Mouse (Mus musculus): ENCODE data around the gene Gm20532. TPM values are rescaled to one million over a fixed set of nuclear protein-coding genes. Genes with fewer than 3 reads are reported as not detected.

Gm20532 gene
- polyA plus RNA-seq (2015; fragmentation: Nextera tagmentation; extraction: Ambion mirVana) = not detected in 2 replicates

DNA sequence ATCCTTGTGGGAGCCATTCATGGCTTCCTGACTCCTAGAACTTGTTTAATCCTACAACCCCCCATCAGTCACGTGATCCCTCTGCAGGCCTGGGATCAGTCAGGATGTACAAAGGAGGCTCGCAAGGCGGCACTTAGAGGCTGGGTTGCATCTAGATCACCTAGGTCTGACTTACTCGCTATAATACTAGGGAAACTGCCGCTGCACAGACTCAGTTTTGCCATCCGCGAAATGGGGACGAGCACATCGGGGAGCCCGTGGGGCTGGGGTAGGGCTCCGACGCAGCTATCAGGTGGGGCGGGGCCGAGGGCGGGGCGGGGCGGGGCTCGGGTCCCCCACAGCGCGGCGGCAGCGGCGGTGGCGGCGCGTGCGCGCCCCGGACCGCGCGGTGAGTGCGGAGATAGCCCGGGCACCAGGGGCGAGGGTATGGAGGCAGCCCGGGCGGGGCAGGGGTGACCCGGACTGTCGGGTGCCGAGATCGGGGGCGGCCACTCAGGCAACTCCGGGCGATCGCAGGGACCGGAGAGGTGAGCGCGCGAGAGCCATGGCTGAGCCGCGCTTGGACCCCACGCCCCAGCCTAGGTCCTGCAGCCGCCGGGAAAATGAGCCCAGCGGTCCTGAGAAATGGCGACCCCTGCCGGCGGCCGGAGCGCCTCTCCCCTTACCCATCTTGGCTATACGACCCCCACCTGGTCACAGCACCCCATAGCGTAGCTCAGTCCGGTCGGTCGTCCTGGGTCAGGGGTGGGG is at the start of gene Gm20532:
TSS of gene Gm20532 (plus strand) at position 346 of the 750 bp plus-strand sequence.
- Histone ChIP-seq H3K27me3 (no peaks in the 10 kb centered on the region), H3K9me3 (no peaks in the 10 kb centered on the region), H3K4me2 (peak within 1 kb of the TSS; percentile 83), H3K4me1 (peaks cover 15% of the 10 kb centered on the region), H3K4me3 (peak within 1 kb of the TSS; percentile 65), H3K36me3 (no peaks in the 10 kb centered on the region), H3K27ac (peak within 1 kb of the TSS; percentile 76), H3K9ac (peak within 1 kb of the TSS; percentile 78)
- WGBS = under 1% methylated on average over 64 of the region's 65 CpGs
- ATAC-seq (ENCODE audit: insufficient number of reproducible peaks, insufficient read depth, low FRiP score, low TSS enrichment, low read depth) = peak; percentile 59

- no peak overlapping the region for H3K27ac ChIP-seq
- H3K4me1 ChIP-seq = peaks cover 21% of the 10 kb centered on the region
- no peak for ATAC-seq (ENCODE audit: insufficient number of reproducible peaks, insufficient read depth, low FRiP score, low TSS enrichment, low read depth)
- 55% methylated on average over 2 of the region's 2 CpGs for WGBS
- H3K36me3 ChIP-seq = no peaks in the 10 kb centered on the region
- H3K4me3 ChIP-seq = no peak overlapping the region
- no peaks in the 10 kb centered on the region for H3K9me3 ChIP-seq
- H3K4me2 ChIP-seq = no peak overlapping the region
- no peaks in the 10 kb centered on the region for H3K27me3 ChIP-seq
- no peak overlapping the region for H3K9ac ChIP-seq
These were observed 46.9 kb upstream of the Gm20532 start for GRCm38 (mm10) chr2:26539516-26539915.

DNA sequence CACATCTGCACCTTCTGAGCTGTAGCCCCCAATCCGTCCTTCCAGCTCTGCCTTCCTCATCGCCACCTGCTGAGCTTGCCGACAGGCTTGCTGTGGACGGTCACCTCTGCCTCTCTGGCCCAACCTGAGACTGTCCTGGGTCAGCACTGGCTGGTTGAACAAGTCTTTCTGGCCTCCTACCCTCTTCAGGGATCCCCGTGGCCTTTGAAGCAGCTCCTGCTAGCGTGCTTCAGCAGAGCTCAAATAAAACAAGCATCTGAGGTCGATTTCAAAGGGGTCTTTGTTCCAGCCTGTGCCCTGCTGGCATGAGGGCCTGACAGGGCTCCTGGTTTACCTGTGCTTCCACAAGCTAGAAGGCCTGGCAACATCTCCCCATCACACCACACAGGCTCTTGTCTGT is 45.7 kb upstream of the Gm20532 start:
- Histone ChIP-seq H3K9me3 (no peaks in the 10 kb centered on the region), H3K4me1 (peaks cover 16% of the 10 kb centered on the region), H3K4me2 (no peak overlapping the region), H3K36me3 (no peaks in the 10 kb centered on the region), H3K27me3 (no peaks in the 10 kb centered on the region), H3K9ac (no peak overlapping the region), H3K27ac (peak overlapping the region; percentile 64; the same call in 1 of the 2 replicates), H3K4me3 (no peak overlapping the region)
- WGBS = 35% methylated on average over 7 of the region's 7 CpGs
- no peak for ATAC-seq (ENCODE audit: insufficient number of reproducible peaks, insufficient read depth, low FRiP score, low TSS enrichment, low read depth)

- H3K9ac ChIP-seq = 0 out of 2 replicates have a peak overlapping the region, but pooled peaks have one; percentile 21
- H3K27me3 ChIP-seq = no peaks in the 10 kb centered on the region
- H3K4me1 ChIP-seq = peaks cover 16% of the 10 kb centered on the region
- WGBS = 35% methylated on average over 9 of the region's 9 CpGs
- H3K4me3 ChIP-seq = no peak overlapping the region
- 0 out of 2 replicates have a peak overlapping the region, but pooled peaks have one; percentile 28 for H3K27ac ChIP-seq
- H3K36me3 ChIP-seq = no peaks in the 10 kb centered on the region
- ATAC-seq (ENCODE audit: insufficient number of reproducible peaks, insufficient read depth, low FRiP score, low TSS enrichment, low read depth) = no peak
- H3K9me3 ChIP-seq = no peaks in the 10 kb centered on the region
- H3K4me2 ChIP-seq = no peak overlapping the region
These were observed 45.1 kb upstream of the Gm20532 start for GRCm38 (mm10) chr2:26541258-26541910.

- 53% methylated on average over 4 of the region's 4 CpGs for WGBS
- no peaks in the 10 kb centered on the region for H3K36me3 ChIP-seq
- H3K4me3 ChIP-seq = no peak overlapping the region
- no peak overlapping the region for H3K9ac ChIP-seq
- H3K4me2 ChIP-seq = no peak overlapping the region
- no peak for ATAC-seq (ENCODE audit: insufficient number of reproducible peaks, insufficient read depth, low FRiP score, low TSS enrichment, low read depth)
- H3K27me3 ChIP-seq = no peaks in the 10 kb centered on the region
- no peak overlapping the region for H3K27ac ChIP-seq
- H3K4me1 ChIP-seq = peaks cover 26% of the 10 kb centered on the region
- H3K9me3 ChIP-seq = no peaks in the 10 kb centered on the region
These were observed 43.3 kb upstream of the Gm20532 start for GRCm38 (mm10) chr2:26543155-26543554.

- WGBS = 85% methylated on average over 8 of the region's 8 CpGs
These were observed 42.7 kb upstream of the Gm20532 start for GRCm38 (mm10) chr2:26543768-26544167.

GRCm38 (mm10) chr2:26544265-26544664 is 42.2 kb upstream of the Gm20532 start:
- Histone ChIP-seq H3K4me2 (no peak overlapping the region), H3K4me1 (peaks cover 27% of the 10 kb centered on the region), H3K36me3 (no peaks in the 10 kb centered on the region), H3K27ac (no peak overlapping the region), H3K27me3 (no peaks in the 10 kb centered on the region), H3K4me3 (no peak overlapping the region), H3K9me3 (no peaks in the 10 kb centered on the region), H3K9ac (no peak overlapping the region)
- 80% methylated on average over 3 of the region's 3 CpGs for WGBS
- ATAC-seq (ENCODE audit: insufficient number of reproducible peaks, insufficient read depth, low FRiP score, low TSS enrichment, low read depth) = no peak

More at GRCm38 (mm10) chr2:26543768-26544167, 42.7 kb upstream of the Gm20532 start:
- no peaks in the 10 kb centered on the region for H3K36me3 ChIP-seq
- no peak overlapping the region for H3K27ac ChIP-seq
- H3K4me2 ChIP-seq = no peak overlapping the region
- peaks cover 27% of the 10 kb centered on the region for H3K4me1 ChIP-seq
- no peak overlapping the region for H3K9ac ChIP-seq
- H3K4me3 ChIP-seq = no peak overlapping the region
- no peaks in the 10 kb centered on the region for H3K9me3 ChIP-seq
- H3K27me3 ChIP-seq = no peaks in the 10 kb centered on the region
- no peak for ATAC-seq (ENCODE audit: insufficient number of reproducible peaks, insufficient read depth, low FRiP score, low TSS enrichment, low read depth)

- H3K9me3 ChIP-seq = no peaks in the 10 kb centered on the region
- peak overlapping the region; percentile 22; the same call in 1 of the 2 replicates for H3K9ac ChIP-seq
- WGBS = 21% methylated on average over 2 of the region's 2 CpGs
- H3K4me1 ChIP-seq = peaks cover 34% of the 10 kb centered on the region
- H3K36me3 ChIP-seq = no peaks in the 10 kb centered on the region
- H3K27me3 ChIP-seq = no peaks in the 10 kb centered on the region
- no peak overlapping the region for H3K4me2 ChIP-seq
- peak overlapping the region; percentile 62 for H3K27ac ChIP-seq
- no peak overlapping the region for H3K4me3 ChIP-seq
- no peak for ATAC-seq (ENCODE audit: insufficient number of reproducible peaks, insufficient read depth, low FRiP score, low TSS enrichment, low read depth)
These were observed 39.0 kb upstream of the Gm20532 start for GRCm38 (mm10) chr2:26547481-26547880.

DNA sequence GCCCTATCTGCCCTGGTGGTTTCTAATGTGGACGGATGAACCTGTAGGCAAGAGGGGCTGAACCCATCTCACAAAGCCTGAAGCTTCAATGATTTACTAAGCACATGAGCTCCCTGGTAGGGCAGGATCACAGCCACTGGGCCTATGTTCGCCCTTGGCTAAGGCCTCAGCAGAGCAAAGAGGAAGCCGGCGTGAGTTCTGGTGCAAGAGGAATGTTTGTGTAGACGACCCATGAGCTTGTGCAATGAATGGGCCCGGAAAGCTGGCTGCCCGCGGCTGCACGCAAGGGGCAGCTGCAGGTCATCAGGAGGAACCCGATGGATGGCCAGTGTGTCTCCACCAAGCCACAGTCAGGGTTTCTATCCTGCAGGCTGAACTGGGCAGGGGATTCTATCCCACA is 36.6 kb upstream of the Gm20532 start:
- no peaks in the 10 kb centered on the region for H3K9me3 ChIP-seq
- no peak for ATAC-seq (ENCODE audit: insufficient number of reproducible peaks, insufficient read depth, low FRiP score, low TSS enrichment, low read depth)
- H3K36me3 ChIP-seq = no peaks in the 10 kb centered on the region
- H3K9ac ChIP-seq = no peak overlapping the region
- H3K27ac ChIP-seq = peak overlapping the region; percentile 18; the same call in 1 of the 2 replicates
- H3K4me3 ChIP-seq = no peak overlapping the region
- peaks cover 47% of the 10 kb centered on the region for H3K4me1 ChIP-seq
- H3K27me3 ChIP-seq = no peaks in the 10 kb centered on the region
- H3K4me2 ChIP-seq = no peak overlapping the region
- 84% methylated on average over 10 of the region's 10 CpGs for WGBS

DNA sequence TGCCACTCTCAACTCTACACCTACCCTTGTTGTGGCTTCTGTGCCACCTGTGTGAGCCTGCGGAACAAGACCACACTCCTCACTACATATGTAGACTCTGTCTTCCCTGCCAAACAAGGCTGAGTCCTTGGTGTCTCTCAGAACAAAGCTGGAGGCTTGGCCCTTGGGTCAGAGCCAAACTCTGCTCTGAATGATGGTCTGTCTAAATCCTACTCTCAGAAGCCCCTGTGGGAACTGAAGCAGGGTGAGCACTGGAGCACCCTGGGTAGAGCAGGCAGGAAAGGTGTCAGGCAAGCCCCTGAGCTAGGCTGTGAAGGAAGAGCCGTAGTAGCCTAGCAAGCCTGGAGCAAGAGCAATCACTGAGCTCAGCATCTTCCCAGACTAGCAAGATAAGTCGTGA is 36.2 kb upstream of the Gm20532 start:
- Histone ChIP-seq H3K27ac (peak overlapping the region; percentile 18; the same call in 1 of the 2 replicates), H3K4me2 (no peak overlapping the region), H3K4me3 (no peak overlapping the region), H3K9ac (no peak overlapping the region), H3K4me1 (peaks cover 47% of the 10 kb centered on the region), H3K36me3 (no peaks in the 10 kb centered on the region), H3K27me3 (no peaks in the 10 kb centered on the region), H3K9me3 (no peaks in the 10 kb centered on the region)
- WGBS = 70% methylated on average over 3 of the region's 3 CpGs
- ATAC-seq (ENCODE audit: insufficient number of reproducible peaks, insufficient read depth, low FRiP score, low TSS enrichment, low read depth) = no peak

DNA sequence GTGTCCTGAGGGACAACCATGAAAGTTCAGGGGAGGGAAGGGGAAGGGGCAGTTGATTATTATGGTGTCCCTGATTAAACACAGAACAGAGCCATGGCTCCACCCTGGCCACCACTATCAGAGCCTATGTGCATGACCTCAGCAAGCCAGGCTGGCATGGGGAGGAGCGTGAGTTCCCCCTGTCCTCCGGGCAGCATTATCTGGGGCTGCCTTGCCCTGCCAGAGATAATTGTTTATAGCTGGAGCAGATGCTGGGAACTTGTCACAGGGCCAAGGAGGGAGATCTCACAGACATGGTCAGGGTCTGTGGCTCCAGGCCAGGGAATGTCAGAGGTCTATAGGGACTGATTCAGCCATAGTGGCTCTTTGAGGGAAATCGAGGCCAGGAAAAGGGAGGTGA is 35.7 kb upstream of the Gm20532 start:
- H3K27ac ChIP-seq = peak overlapping the region; percentile 73
- 68% methylated on average over 3 of the region's 3 CpGs for WGBS

GRCm38 (mm10) chr2:26551446-26551845 is 35.0 kb upstream of the Gm20532 start:
- 53% methylated on average over 8 of the region's 8 CpGs for WGBS
- Histone ChIP-seq H3K27ac (peak overlapping the region; percentile 73), H3K27me3 (no peaks in the 10 kb centered on the region), H3K9ac (no peak overlapping the region), H3K4me2 (no peak overlapping the region), H3K4me3 (no peak overlapping the region), H3K36me3 (no peaks in the 10 kb centered on the region), H3K4me1 (peaks cover 47% of the 10 kb centered on the region), H3K9me3 (no peaks in the 10 kb centered on the region)
- no peak for ATAC-seq (ENCODE audit: insufficient number of reproducible peaks, insufficient read depth, low FRiP score, low TSS enrichment, low read depth)

More for the DNA sequence above, 35.7 kb upstream of the Gm20532 start:
- Histone ChIP-seq H3K9ac (no peak overlapping the region), H3K4me3 (no peak overlapping the region), H3K4me1 (peaks cover 47% of the 10 kb centered on the region), H3K36me3 (no peaks in the 10 kb centered on the region), H3K4me2 (no peak overlapping the region), H3K27me3 (no peaks in the 10 kb centered on the region), H3K9me3 (no peaks in the 10 kb centered on the region)
- no peak for ATAC-seq (ENCODE audit: insufficient number of reproducible peaks, insufficient read depth, low FRiP score, low TSS enrichment, low read depth)
